Mouse (Mus musculus): ENCODE measurements around the gene Tfcp2. TPM values are rescaled to one million over a fixed set of nuclear protein-coding genes. Genes with fewer than 3 reads are reported as not detected.

Tfcp2 gene
- polyA plus RNA-seq, 1 experiment from 2014 or later: 35.9 TPM

- Histone ChIP-seq H3K9me3 (no peaks in the 10 kb centered on the region), H3K4me3 (no peak overlapping the region), H3K27me3 (no peaks in the 10 kb centered on the region), H3K27ac (replicated peaks) (no peak overlapping the region), H3K9ac (no peak overlapping the region), H3K36me3 (no peaks in the 10 kb centered on the region), H3K4me2 (no peak overlapping the region), H3K4me1 (replicated peaks) (no peaks in the 10 kb centered on the region; the same call in 1 of the 2 replicates)
- 63% methylated on average over 7 of the region's 7 CpGs for WGBS
- ATAC-seq (ENCODE audit: low FRiP score, low read depth): no peak
Measured at GRCm38 (mm10) chr15:100456356-100456991, 95.3 kb downstream of the Tfcp2 start.

GRCm38 (mm10) chr15:100452486-100452885 is 99.3 kb downstream of the Tfcp2 start:
- H3K36me3 ChIP-seq: no peaks in the 10 kb centered on the region
- H3K27me3 ChIP-seq: no peaks in the 10 kb centered on the region
- H3K9me3 ChIP-seq: no peaks in the 10 kb centered on the region
- WGBS: 78% methylated on average over 11 of the region's 11 CpGs
- H3K27ac ChIP-seq (replicated peaks): no peak overlapping the region
- no peak overlapping the region for H3K9ac ChIP-seq
- no peak for ATAC-seq (ENCODE audit: low FRiP score, low read depth)
- no peak overlapping the region for H3K4me2 ChIP-seq
- H3K4me1 ChIP-seq (replicated peaks): no peaks in the 10 kb centered on the region; the same call in 1 of the 2 replicates
- H3K4me3 ChIP-seq: no peak overlapping the region

GRCm38 (mm10) chr15:100451245-100451644 is 100.6 kb downstream of the Tfcp2 start:
- no peaks in the 10 kb centered on the region for H3K36me3 ChIP-seq
- H3K4me1 ChIP-seq (replicated peaks): no peaks in the 10 kb centered on the region
- no peak for ATAC-seq (ENCODE audit: low FRiP score, low read depth)
- no peak overlapping the region for H3K4me2 ChIP-seq
- WGBS: 55% methylated on average over 16 of the region's 16 CpGs
- no peak overlapping the region for H3K9ac ChIP-seq
- H3K9me3 ChIP-seq: no peaks in the 10 kb centered on the region
- H3K27me3 ChIP-seq: no peaks in the 10 kb centered on the region
- H3K27ac ChIP-seq (replicated peaks): no peak overlapping the region
- no peak overlapping the region for H3K4me3 ChIP-seq

- no peak overlapping the region for H3K4me2 ChIP-seq
- no peaks in the 10 kb centered on the region for H3K36me3 ChIP-seq
- H3K9ac ChIP-seq: no peak overlapping the region
- H3K27ac ChIP-seq (replicated peaks): no peak overlapping the region
- WGBS: 86% methylated on average over 3 of the region's 3 CpGs
- no peaks in the 10 kb centered on the region for H3K9me3 ChIP-seq
- H3K4me3 ChIP-seq: no peak overlapping the region
- no peak for ATAC-seq (ENCODE audit: low FRiP score, low read depth)
- peaks cover 1% of the 10 kb centered on the region; the same call in 1 of the 2 replicates for H3K4me1 ChIP-seq (replicated peaks)
- H3K27me3 ChIP-seq: no peaks in the 10 kb centered on the region
Measured at GRCm38 (mm10) chr15:100449495-100449894, 102.3 kb downstream of the Tfcp2 start.

GRCm38 (mm10) chr15:100448572-100448971 is 103.2 kb downstream of the Tfcp2 start:
- ATAC-seq (ENCODE audit: low FRiP score, low read depth): no peak
- 72% methylated on average over 4 of the region's 4 CpGs for WGBS
- Histone ChIP-seq H3K4me3 (no peak overlapping the region), H3K36me3 (no peaks in the 10 kb centered on the region), H3K9ac (no peak overlapping the region), H3K4me1 (replicated peaks) (peaks cover 10% of the 10 kb centered on the region), H3K27me3 (no peaks in the 10 kb centered on the region), H3K4me2 (no peak overlapping the region), H3K9me3 (no peaks in the 10 kb centered on the region), H3K27ac (replicated peaks) (no peak overlapping the region)

Other genes starting within 250 kb of the Tfcp2 start
- gene Mettl7a1, start 247.9 kb downstream of the Tfcp2 start, polyA plus RNA-seq (2015; fragmentation: Nextera tagmentation; extraction: Ambion mirVana): 3.4 and 3.8 TPM in 2 replicates
- 0.09 and 0.12 TPM in 2 replicates for gene Mettl7a3, start 217.1 kb downstream of the Tfcp2 start, polyA plus RNA-seq (2015; fragmentation: Nextera tagmentation; extraction: Ambion mirVana)
- 0.18 TPM in 1 of 2 replicates, not detected in the other for gene Methig1, start 198.9 kb downstream of the Tfcp2 start, polyA plus RNA-seq (2015; fragmentation: Nextera tagmentation; extraction: Ambion mirVana)
- gene Mettl7a2, start 198.8 kb downstream of the Tfcp2 start, polyA plus RNA-seq (2015; fragmentation: Nextera tagmentation; extraction: Ambion mirVana): not detected in 2 replicates
- gene Higd1c, start 187.5 kb downstream of the Tfcp2 start, polyA plus RNA-seq (2015; fragmentation: Nextera tagmentation; extraction: Ambion mirVana): 0.38 TPM in 1 of 2 replicates, not detected in the other
- 0.18 and 0.19 TPM in 2 replicates for gene Gm5475, start 129.9 kb downstream of the Tfcp2 start, polyA plus RNA-seq (2015; fragmentation: Nextera tagmentation; extraction: Ambion mirVana)
- gene Slc11a2, start 126.9 kb downstream of the Tfcp2 start, polyA plus RNA-seq (2015; fragmentation: Nextera tagmentation; extraction: Ambion mirVana): 19.9 and 27.6 TPM in 2 replicates
- 55.5 and 56.7 TPM in 2 replicates for gene Letmd1, start 83.0 kb downstream of the Tfcp2 start, polyA plus RNA-seq (2015; fragmentation: Nextera tagmentation; extraction: Ambion mirVana)
- 43.5 and 46.5 TPM in 2 replicates for gene Csrnp2, start 56.5 kb downstream of the Tfcp2 start, polyA plus RNA-seq (2015; fragmentation: Nextera tagmentation; extraction: Ambion mirVana)
- gene Pou6f1, start 48.0 kb upstream of the Tfcp2 start, polyA plus RNA-seq (2015; fragmentation: Nextera tagmentation; extraction: Ambion mirVana): 35.0 and 38.1 TPM in 2 replicates
- 125 and 130 TPM in 2 replicates for gene Dazap2, start 63.3 kb upstream of the Tfcp2 start, polyA plus RNA-seq (2015; fragmentation: Nextera tagmentation; extraction: Ambion mirVana)
- gene Smagp, start 84.9 kb upstream of the Tfcp2 start, polyA plus RNA-seq (2015; fragmentation: Nextera tagmentation; extraction: Ambion mirVana): 4.0 and 5.0 TPM in 2 replicates
- 1.6 and 2.2 TPM in 2 replicates for gene Bin2, start 117.5 kb upstream of the Tfcp2 start, polyA plus RNA-seq (2015; fragmentation: Nextera tagmentation; extraction: Ambion mirVana)
- 1.2 and 1.3 TPM in 2 replicates for gene Cela1, start 135.9 kb upstream of the Tfcp2 start, polyA plus RNA-seq (2015; fragmentation: Nextera tagmentation; extraction: Ambion mirVana)
- gene Galnt6, start 177.4 kb upstream of the Tfcp2 start, polyA plus RNA-seq (2015; fragmentation: Nextera tagmentation; extraction: Ambion mirVana): 0.14 and 0.25 TPM in 2 replicates
- 26.7 and 27.1 TPM in 2 replicates for gene Slc4a8, start 209.7 kb upstream of the Tfcp2 start, polyA plus RNA-seq (2015; fragmentation: Nextera tagmentation; extraction: Ambion mirVana)

Measured in hindbrain, embryonic 15.5 days (tissue).